Mouse (Mus musculus): ENCODE measurements around the gene Shprh.

DNA sequence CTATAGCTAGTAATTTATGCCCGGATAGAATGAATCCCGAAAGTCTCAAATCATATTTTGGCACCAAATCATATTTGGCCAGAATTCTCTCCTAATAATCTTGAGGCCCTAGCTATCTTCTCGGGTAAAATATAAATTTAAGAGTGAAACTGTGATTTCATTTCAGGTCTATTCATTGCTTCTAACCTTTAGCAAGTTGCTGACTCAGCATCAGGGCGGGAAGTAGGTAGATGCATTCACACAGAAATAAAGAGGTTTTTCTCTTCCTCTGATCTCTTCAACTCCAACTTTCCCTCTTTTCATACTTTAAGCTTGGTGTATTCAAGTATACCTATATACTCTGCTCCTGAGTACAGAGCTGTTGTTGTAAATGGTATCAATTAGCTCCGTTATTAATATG is 30.9 kb downstream of the Shprh start:
- TF ChIP-seq CTCF (IDR thresholded peaks at IDR 0.05), result no peak
- no peak for TF ChIP-seq EP300 (IDR thresholded peaks at IDR 0.05)

Measured in lung, postnatal 0 days (tissue).